Mouse (Mus musculus) small intestine, adult 2 months (tissue): ENCODE results near the gene Bag5. TPM values are rescaled to one million over a fixed set of nuclear protein-coding genes. Genes with fewer than 3 reads are reported as not detected.

Experiments
- H3K27ac ChIP-seq: fragments of 200-500 bp; 2 replicates; pipeline ENCODE4 v1.5.1; 2012; ENCODE audit warnings: low read depth, low read length, control low read depth, inconsistent platforms; ENCODE audit not compliant: insufficient read depth
- H3K27me3 ChIP-seq: fragments of 200-500 bp; 2 replicates; pipeline ENCODE4 v1.6.1; 2012; ENCODE audit warnings: mild to moderate bottlenecking, moderate library complexity, low read length, inconsistent platforms; ENCODE audit not compliant: control insufficient read depth, insufficient read depth
- H3K36me3 ChIP-seq: fragments of 200-500 bp; 2 replicates; pipeline ENCODE4 v1.6.1; 2012; ENCODE audit warnings: mild to moderate bottlenecking, low read length, control low read depth, inconsistent platforms; ENCODE audit not compliant: control insufficient read depth, insufficient read depth
- H3K4me1 ChIP-seq: fragments of 200-500 bp; 2 replicates; pipeline ENCODE4 v1.6.1; 2012; ENCODE audit warnings: low read length, inconsistent platforms, mixed read lengths; ENCODE audit not compliant: control insufficient read depth, insufficient read depth, insufficient read length
- H3K4me3 ChIP-seq: fragments of 200-500 bp; 2 replicates; pipeline ENCODE4 v1.5.1; 2012; ENCODE audit warnings: low read depth, mild to moderate bottlenecking, control low read depth, inconsistent platforms, low read length, moderate library complexity
- CTCF ChIP-seq: fragments of 200-500 bp; IDR thresholded peaks from 2 replicates; pipeline ENCODE4 v1.5.1; 2012; ENCODE audit warnings: low read depth, mild to moderate bottlenecking, control low read depth, inconsistent platforms, low read length, moderate library complexity, mixed read lengths; ENCODE audit not compliant: insufficient replicate concordance, insufficient read length; ENCODE audit errors: extremely low read depth
- POLR2A ChIP-seq: fragments of 200-500 bp; IDR thresholded peaks from 2 replicates; pipeline ENCODE4 v1.6.1; 2012; ENCODE audit warnings: low read depth, mild to moderate bottlenecking, control low read depth, inconsistent platforms, low read length, moderate library complexity
- WGBS: fragments of 180-500 bp; shearing (Covaris S2); methylation state at CpG from one replicate; pipeline ENCODE4 v1.1.7; 2018; 5-methylcytosine and 5-hydroxymethylcytosine counted together
- polyA plus RNA-seq: library from polyadenylated mRNA; depleted of rRNA; stranded (reverse); fragments of >200 nt; gene quantifications from 2 replicates; pipeline ENCODE4 v1.2.3, GENCODE M21; 2012

The Bag5 gene
- polyA plus RNA-seq, 1 experiment = 5.5 TPM

GRCm38 (mm10) chr12:111675797-111676580 is 37.1 kb downstream of the Bag5 start:
- peaks cover 39% of the 10 kb centered on the region for H3K4me1 ChIP-seq
- peak overlapping the region; percentile 97 for H3K27ac ChIP-seq
- no peaks in the 10 kb centered on the region for H3K27me3 ChIP-seq
- peaks cover 4% of the 10 kb centered on the region; the same call in 1 of the 2 replicates for H3K36me3 ChIP-seq
- H3K4me3 ChIP-seq = no peak overlapping the region
- WGBS = 23% methylated on average over 6 of the region's 6 CpGs
- TF ChIP-seq CTCF = no peak
- TF ChIP-seq POLR2A = no peak; the same call in 1 of the 2 replicates

- Histone ChIP-seq H3K36me3 (peaks cover 5% of the 10 kb centered on the region; the same call in 1 of the 2 replicates), H3K4me3 (no peak overlapping the region), H3K4me1 (peaks cover 45% of the 10 kb centered on the region), H3K27ac (peak overlapping the region; percentile 96), H3K27me3 (no peaks in the 10 kb centered on the region)
- TF ChIP-seq CTCF (no peak), POLR2A (no peak)
- WGBS = 26% methylated on average over 2 of the region's 2 CpGs
Observed at GRCm38 (mm10) chr12:111674850-111675486, 38.1 kb downstream of the Bag5 start.

DNA sequence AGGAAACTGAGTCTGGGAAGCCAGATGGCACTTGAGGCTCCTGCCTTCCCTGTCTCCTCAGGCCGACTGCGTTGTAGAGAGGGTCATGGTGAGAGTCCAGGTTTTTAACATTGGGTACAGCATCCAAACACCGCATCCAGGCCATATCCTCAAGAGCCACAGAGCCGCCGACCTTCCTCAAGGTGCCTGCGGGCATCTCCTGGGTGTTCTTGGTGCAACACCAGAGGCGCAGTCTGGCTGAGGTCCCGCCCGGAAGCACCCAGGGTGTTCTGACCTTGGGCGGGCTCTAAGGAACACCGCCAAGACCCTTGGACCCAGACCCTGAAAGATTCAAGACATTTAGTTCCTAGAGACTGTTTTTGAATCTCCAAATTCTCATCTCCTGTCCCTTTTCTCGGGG is 40.5 kb downstream of the Bag5 start:
- Histone ChIP-seq H3K4me1 (peaks cover 43% of the 10 kb centered on the region), H3K36me3 (peaks cover 7% of the 10 kb centered on the region; the same call in 1 of the 2 replicates), H3K4me3 (peak overlapping the region; percentile 81), H3K27me3 (no peaks in the 10 kb centered on the region), H3K27ac (peak overlapping the region; percentile 28; the same call in 1 of the 2 replicates)
- 4% methylated on average over 12 of the region's 12 CpGs for WGBS
- no peak for TF ChIP-seq CTCF
- TF ChIP-seq POLR2A = no peak

GRCm38 (mm10) chr12:111672176-111672575 is 40.9 kb downstream of the Bag5 start, which contains the start of gene Ckb:
TSS of gene Ckb (minus strand) at chr12:111672338.
- peaks cover 7% of the 10 kb centered on the region; the same call in 1 of the 2 replicates for H3K36me3 ChIP-seq
- H3K27me3 ChIP-seq = no peaks in the 10 kb centered on the region
- TF ChIP-seq CTCF (no peak), POLR2A (peak; percentile 93)
- H3K27ac ChIP-seq = peak within 1 kb of the TSS; percentile 28
- under 1% methylated on average over 31 of the region's 31 CpGs for WGBS
- peaks cover 39% of the 10 kb centered on the region for H3K4me1 ChIP-seq
- H3K4me3 ChIP-seq = peak within 1 kb of the TSS; percentile 81

DNA sequence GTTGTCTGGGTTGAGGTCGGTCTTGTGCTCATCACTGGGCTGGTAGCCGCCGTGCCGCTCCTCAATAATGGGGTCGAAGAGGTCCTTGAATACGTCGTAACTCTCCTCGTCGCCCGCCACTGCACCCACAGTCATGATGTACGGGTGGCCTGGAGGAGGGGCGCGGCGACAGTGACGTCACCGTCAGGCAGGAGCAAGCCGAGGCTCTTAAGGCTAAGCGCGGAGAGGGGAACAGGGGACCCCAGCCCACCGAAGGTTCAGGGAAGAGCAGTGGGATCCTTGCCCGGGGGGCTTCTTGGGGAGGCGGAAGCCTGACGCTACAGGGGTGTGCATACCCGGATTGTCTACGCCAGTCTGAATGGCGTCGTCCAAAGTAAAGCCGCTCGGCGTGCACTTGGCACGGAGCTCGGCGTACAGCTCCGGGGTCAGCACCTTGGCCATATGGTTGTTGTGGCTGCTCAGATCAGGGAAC is 41.6 kb downstream of the Bag5 start:
- no peak for TF ChIP-seq POLR2A
- Histone ChIP-seq H3K36me3 (peaks cover 7% of the 10 kb centered on the region; the same call in 1 of the 2 replicates), H3K27ac (peak overlapping the region; percentile 21), H3K4me1 (peaks cover 33% of the 10 kb centered on the region), H3K27me3 (no peaks in the 10 kb centered on the region), H3K4me3 (peak overlapping the region; percentile 81)
- under 1% methylated on average over 34 of the region's 34 CpGs for WGBS

DNA sequence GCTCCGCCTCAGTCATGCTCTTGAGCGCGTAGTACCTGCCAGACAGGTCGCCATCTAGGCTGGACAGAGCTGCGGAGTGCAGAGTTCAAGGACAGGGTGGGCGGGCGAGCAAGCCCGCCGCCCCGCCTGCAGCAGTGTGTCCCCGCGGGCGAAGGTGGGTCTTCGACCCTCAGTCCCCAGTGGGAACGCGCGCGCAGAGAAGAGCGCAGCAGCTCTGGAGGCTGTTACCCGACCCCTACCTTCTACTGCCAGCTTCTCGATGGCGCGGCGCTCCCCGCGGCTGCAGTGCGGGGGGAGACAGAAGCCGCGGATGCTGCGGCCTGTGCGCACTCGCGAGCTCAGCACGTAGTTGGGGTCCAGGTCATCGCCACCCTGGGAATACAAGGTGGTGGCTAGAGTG is 42.1 kb downstream of the Bag5 start:
- H3K4me1 ChIP-seq = peaks cover 29% of the 10 kb centered on the region
- 8% methylated on average over 35 of the region's 35 CpGs for WGBS
- H3K27ac ChIP-seq = peak overlapping the region; percentile 21; the same call in 1 of the 2 replicates
- H3K27me3 ChIP-seq = no peaks in the 10 kb centered on the region
- TF ChIP-seq POLR2A = no peak
- no peak for TF ChIP-seq CTCF
- peaks cover 7% of the 10 kb centered on the region; the same call in 1 of the 2 replicates for H3K36me3 ChIP-seq
- peak overlapping the region; percentile 81 for H3K4me3 ChIP-seq

- Histone ChIP-seq H3K36me3 (peaks cover 7% of the 10 kb centered on the region; the same call in 1 of the 2 replicates), H3K27ac (no peak overlapping the region), H3K4me1 (peaks cover 26% of the 10 kb centered on the region), H3K4me3 (peak overlapping the region; percentile 81), H3K27me3 (no peaks in the 10 kb centered on the region)
- TF ChIP-seq CTCF (no peak), POLR2A (no peak)
- WGBS = 39% methylated on average over 29 of the region's 29 CpGs
Observed at GRCm38 (mm10) chr12:111670371-111670971, 42.6 kb downstream of the Bag5 start.
